Mouse (Mus musculus) liver, adult 2 months (tissue): ENCODE results near the gene Gm10181. TPM values are rescaled to one million over a fixed set of nuclear protein-coding genes. Genes with fewer than 3 reads are reported as not detected.

Experiments used
- DNase-seq: peaks from one replicate; pipeline ENCODE4 v3.0.0-alpha.2; 2011; ENCODE audit warnings: low read depth, low spot score; ENCODE audit errors: extremely low read depth
- H3K27ac ChIP-seq: fragments of 200-500 bp; replicated peaks from 2 replicates; pipeline ENCODE4 v1.5.1; 2012; ENCODE audit warnings: low read depth, mild to moderate bottlenecking, control low read depth, inconsistent platforms, low read length; ENCODE audit not compliant: insufficient read depth
- H3K27me3 ChIP-seq: fragments of 200-500 bp; 2 replicates; pipeline ENCODE4 v1.6.1; 2012; ENCODE audit warnings: mild to moderate bottlenecking, moderate library complexity, low read length, inconsistent platforms; ENCODE audit not compliant: control insufficient read depth, insufficient read depth
- H3K36me3 ChIP-seq: fragments of 200-500 bp; 2 replicates; pipeline ENCODE4 v1.6.1; 2012; ENCODE audit warnings: low read length, inconsistent platforms; ENCODE audit not compliant: control insufficient read depth, insufficient read depth
- H3K4me1 ChIP-seq: fragments of 200-500 bp; 2 replicates; pipeline ENCODE4 v1.6.1; 2011; ENCODE audit warnings: low read length; ENCODE audit not compliant: control insufficient read depth, insufficient read depth
- H3K4me3 ChIP-seq: fragments of 200-500 bp; 2 replicates; pipeline ENCODE4 v1.5.1; 2011; ENCODE audit warnings: low read depth, mild to moderate bottlenecking, control low read depth, low read length, moderate library complexity; ENCODE audit not compliant: insufficient read depth
- H3K79me2 ChIP-seq: fragments of 200-500 bp; 2 replicates; pipeline ENCODE4 v1.6.1; 2012; ENCODE audit warnings: inconsistent platforms, mild to moderate bottlenecking, low read length, moderate library complexity; ENCODE audit not compliant: control insufficient read depth, insufficient read depth
- H3K9ac ChIP-seq: fragments of 200-500 bp; 2 replicates; pipeline ENCODE4 v1.6.1; 2012; ENCODE audit warnings: low read depth, mild to moderate bottlenecking, control low read depth, inconsistent platforms, low read length
- CTCF ChIP-seq: fragments of 200-500 bp; IDR thresholded peaks from 2 replicates; pipeline ENCODE4 v1.5.1; 2011; ENCODE audit warnings: low read depth, low read length, control low read depth
- POLR2A ChIP-seq: fragments of 200-500 bp; IDR thresholded peaks from 2 replicates; pipeline ENCODE4 v1.6.1; 2011; ENCODE audit warnings: low read length, control low read depth; ENCODE audit not compliant: insufficient read depth; ENCODE audit errors: extremely low read depth
- WGBS: fragments of 180-500 bp; shearing (Covaris S2); methylation state at CpG from one replicate; pipeline ENCODE4 v1.1.7; 2018; 5-methylcytosine and 5-hydroxymethylcytosine counted together
- polyA plus RNA-seq: library from polyadenylated mRNA; depleted of rRNA; stranded (reverse); fragments of >200 nt; gene quantifications from 2 replicates; pipeline ENCODE4 v1.2.3, GENCODE M21; 2012
- total RNA-seq: library from RNA; depleted of rRNA; stranded (reverse); fragments of >200 nt; gene quantifications from 2 replicates; pipeline ENCODE4 v1.2.3, GENCODE M21; 2014

Gm10181 gene
- total and polyA plus RNA-seq, 2 experiments: not detected

- Histone ChIP-seq H3K4me1 (no peaks in the 10 kb centered on the region), H3K27me3 (0 out of 2 replicates have a peak, but pooled peaks cover under 1% of the 10 kb centered on the region), H3K27ac (no peak overlapping the region), H3K36me3 (no peaks in the 10 kb centered on the region), H3K9ac (no peak overlapping the region), H3K79me2 (no peaks in the 10 kb centered on the region), H3K4me3 (no peak overlapping the region)
- no peak for DNase-seq
- no peak for TF ChIP-seq CTCF
- no peak for TF ChIP-seq POLR2A
- WGBS: 63% methylated on average over 4 of the region's 4 CpGs
These were observed 37.3 kb upstream of the Gm10181 start for GRCm38 (mm10) chr9:25051901-25052300.

- no peak overlapping the region for H3K9ac ChIP-seq
- H3K36me3 ChIP-seq: no peaks in the 10 kb centered on the region
- DNase-seq: no peak
- H3K4me3 ChIP-seq: no peak overlapping the region
- no peaks in the 10 kb centered on the region for H3K79me2 ChIP-seq
- H3K4me1 ChIP-seq: no peaks in the 10 kb centered on the region
- no peak overlapping the region for H3K27ac ChIP-seq
- H3K27me3 ChIP-seq: 0 out of 2 replicates have a peak, but pooled peaks cover 2% of the 10 kb centered on the region
- TF ChIP-seq POLR2A (no peak), CTCF (no peak)
These were observed 33.4 kb upstream of the Gm10181 start for GRCm38 (mm10) chr9:25055650-25056376.

DNA sequence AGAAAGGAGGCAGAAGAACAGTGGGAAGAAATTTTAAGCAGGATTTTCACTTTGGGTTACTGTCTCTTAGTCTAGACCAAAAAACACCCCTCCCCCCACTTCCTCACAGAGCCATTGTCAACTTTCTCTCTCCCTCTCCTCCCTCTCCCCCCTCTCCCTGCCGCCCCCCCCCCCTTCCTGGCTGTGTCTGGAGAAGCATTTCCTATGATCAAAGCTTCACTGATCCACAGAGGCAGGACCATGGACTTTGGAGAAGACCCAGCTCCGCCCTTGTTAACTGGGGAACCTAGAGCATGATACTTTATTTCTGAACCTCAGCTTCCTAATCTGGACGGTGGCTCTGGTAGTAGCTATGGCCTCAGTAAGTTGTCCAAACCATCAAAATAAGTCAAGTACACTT is 30.5 kb upstream of the Gm10181 start:
- Histone ChIP-seq H3K4me1 (no peaks in the 10 kb centered on the region), H3K79me2 (no peaks in the 10 kb centered on the region), H3K27ac (no peak overlapping the region), H3K9ac (no peak overlapping the region), H3K4me3 (no peak overlapping the region), H3K36me3 (no peaks in the 10 kb centered on the region), H3K27me3 (0 out of 2 replicates have a peak, but pooled peaks cover 2% of the 10 kb centered on the region)
- TF ChIP-seq POLR2A (no peak), CTCF (no peak)
- 62% methylated on average over 2 of the region's 3 CpGs for WGBS
- DNase-seq: no peak

GRCm38 (mm10) chr9:25072666-25073065 is 16.6 kb upstream of the Gm10181 start:
- Histone ChIP-seq H3K4me3 (no peak overlapping the region), H3K79me2 (no peaks in the 10 kb centered on the region), H3K36me3 (no peaks in the 10 kb centered on the region), H3K9ac (no peak overlapping the region), H3K27ac (no peak overlapping the region), H3K4me1 (no peaks in the 10 kb centered on the region), H3K27me3 (no peaks in the 10 kb centered on the region)
- WGBS: 92% methylated on average over 1 of the region's 1 CpGs
- no peak for DNase-seq
- no peak for TF ChIP-seq CTCF
- no peak for TF ChIP-seq POLR2A

- peak; percentile 7 for DNase-seq
- 48% methylated on average over 3 of the region's 3 CpGs for WGBS
These were observed 13.2 kb upstream of the Gm10181 start for GRCm38 (mm10) chr9:25075977-25076376.

DNA sequence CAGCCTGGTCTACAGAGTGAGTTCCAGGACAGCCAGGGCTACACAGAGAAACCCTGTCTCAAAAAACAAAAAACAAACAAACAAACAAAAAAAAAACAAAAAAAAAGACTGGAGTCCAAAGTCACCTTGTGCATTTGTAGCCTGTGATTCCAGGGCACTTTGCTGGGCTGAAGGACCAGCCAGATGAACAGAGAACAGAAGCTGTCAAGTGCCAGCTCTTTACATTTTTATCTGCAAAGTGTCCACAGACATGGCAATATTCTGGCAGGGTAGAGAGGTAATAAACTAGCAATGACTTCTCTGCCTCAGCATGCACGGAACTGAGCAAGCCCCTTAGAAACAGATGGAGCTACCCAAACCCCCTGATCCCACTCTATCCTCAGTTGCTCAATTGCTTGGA is 12.7 kb upstream of the Gm10181 start:
- DNase-seq: no peak
- TF ChIP-seq POLR2A (no peak), CTCF (no peak)
- WGBS: 89% methylated on average over 1 of the region's 1 CpGs
- no peak overlapping the region for H3K9ac ChIP-seq
- H3K4me1 ChIP-seq: no peaks in the 10 kb centered on the region
- H3K36me3 ChIP-seq: no peaks in the 10 kb centered on the region
- no peaks in the 10 kb centered on the region for H3K27me3 ChIP-seq
- no peak overlapping the region for H3K4me3 ChIP-seq
- no peak overlapping the region for H3K27ac ChIP-seq
- H3K79me2 ChIP-seq: no peaks in the 10 kb centered on the region

More at GRCm38 (mm10) chr9:25075977-25076376, 13.2 kb upstream of the Gm10181 start:
- H3K27me3 ChIP-seq: no peaks in the 10 kb centered on the region
- H3K79me2 ChIP-seq: no peaks in the 10 kb centered on the region
- no peak overlapping the region for H3K4me3 ChIP-seq
- no peak overlapping the region for H3K9ac ChIP-seq
- H3K4me1 ChIP-seq: no peaks in the 10 kb centered on the region
- H3K27ac ChIP-seq: no peak overlapping the region
- TF ChIP-seq POLR2A: no peak
- TF ChIP-seq CTCF: no peak
- no peaks in the 10 kb centered on the region for H3K36me3 ChIP-seq
